Mouse (Mus musculus) MEL (cell line): ENCODE results near the gene Tlx3. TPM values are rescaled to one million over a fixed set of nuclear protein-coding genes. Genes with fewer than 3 reads are reported as not detected.

Experiments used
- DNase-seq: peaks from one replicate; pipeline ENCODE4 v3.0.0; 2011; ENCODE audit warnings: low read depth, low spot score
- H3K27ac ChIP-seq: 2 replicates; pipeline ENCODE4 v1.5.1; 2012; ENCODE audit warnings: low read depth, mild to moderate bottlenecking, control low read depth, low read length, moderate library complexity; ENCODE audit not compliant: control insufficient read depth
- H3K27me3 ChIP-seq, 2 experiments: fragments of 150-350 bp in 1 of 2; sonication (generic) in 1 of 2; 2 replicates each; pipeline ENCODE4 v1.6.1; 2012; ENCODE audit warnings: low read length in 2 of 2, mild to moderate bottlenecking in 2 of 2, improper control_type of control experiment in 1 of 2, moderate library complexity in 1 of 2; ENCODE audit not compliant: insufficient read depth in 2 of 2, control insufficient read depth in 1 of 2
- H3K36me3 ChIP-seq, 2 experiments: 2 replicates each; pipeline ENCODE4 v1.6.1; 2012 to 2014; ENCODE audit warnings: low read length in 2 of 2, improper control_type of control experiment in 1 of 2, inconsistent platforms in 1 of 2, mild to moderate bottlenecking in 1 of 2; ENCODE audit not compliant: insufficient read depth in 2 of 2, control insufficient read depth in 1 of 2
- H3K4me1 ChIP-seq, 2 experiments: fragments of 150-350 bp in 1 of 2; sonication (generic) in 1 of 2; 2 replicates each; pipeline ENCODE4 v1.6.1; 2012; ENCODE audit warnings: low read length in 2 of 2, improper control_type of control experiment in 1 of 2, mild to moderate bottlenecking in 1 of 2; ENCODE audit not compliant: insufficient read depth in 2 of 2, control insufficient read depth in 1 of 2
- H3K4me3 ChIP-seq, 2 experiments: fragments of 150-350 bp in 1 of 2; sonication (generic) in 1 of 2; 2 replicates each; pipeline ENCODE4 v1.5.1; 2012; ENCODE audit warnings: low read depth in 2 of 2, low read length in 2 of 2, mild to moderate bottlenecking in 2 of 2, moderate library complexity in 2 of 2, control low read depth in 1 of 2, improper control_type of control experiment in 1 of 2; ENCODE audit not compliant: control insufficient read depth in 1 of 2, insufficient read depth in 1 of 2
- H3K79me2 ChIP-seq: 2 replicates; pipeline ENCODE4 v1.6.1; 2012; ENCODE audit warnings: mild to moderate bottlenecking, low read length, moderate library complexity; ENCODE audit not compliant: control insufficient read depth, poor library complexity, insufficient read depth
- H3K9ac ChIP-seq: 2 replicates; pipeline ENCODE4 v1.6.1; 2012; ENCODE audit warnings: low read depth, mild to moderate bottlenecking, control low read depth, low read length, moderate library complexity; ENCODE audit not compliant: control insufficient read depth, poor library complexity, severe bottlenecking
- H3K9me3 ChIP-seq: fragments of 150-350 bp; sonication (generic); replicated peaks from 2 replicates; pipeline ENCODE4 v1.6.1; 2012; ENCODE audit warnings: mild to moderate bottlenecking, low read length, improper control_type of control experiment, moderate library complexity; ENCODE audit not compliant: insufficient read depth
- BHLHE40 ChIP-seq: IDR thresholded peaks from 2 replicates; pipeline ENCODE4 v1.6.1; 2012; ENCODE audit warnings: low read depth, mild to moderate bottlenecking, inconsistent platforms, low read length, improper control_type of control experiment, borderline replicate concordance
- CTCF ChIP-seq, 3 experiments: IDR thresholded peaks in 2 of 3; conservative IDR thresholded peaks in 1 of 3; 2 replicates each; pipeline ENCODE4 v1.5.1; 2011 to 2012; ENCODE audit warnings: low read length in 3 of 3, low read depth in 2 of 3, mild to moderate bottlenecking in 2 of 3, improper control_type of control experiment in 1 of 3, inconsistent platforms in 1 of 3, mixed read lengths in 1 of 3, moderate library complexity in 1 of 3; ENCODE audit not compliant: control insufficient read depth in 1 of 3, insufficient read depth in 1 of 3, poor library complexity in 1 of 3, severe bottlenecking in 1 of 3
- E2F4 ChIP-seq: IDR thresholded peaks from 2 replicates; pipeline ENCODE4 v1.6.1; 2011; ENCODE audit warnings: low read depth, low read length, improper control_type of control experiment, borderline replicate concordance
- ELF1 ChIP-seq: IDR thresholded peaks from 2 replicates; pipeline ENCODE4 v1.6.1; 2014; ENCODE audit warnings: low read depth, mild to moderate bottlenecking, inconsistent platforms, low read length, improper control_type of control experiment, moderate library complexity
- EP300 ChIP-seq, 2 experiments: IDR thresholded peaks; 2 replicates each; pipeline ENCODE4 v1.6.1; 2011; ENCODE audit warnings: improper control_type of control experiment in 2 of 2, low read length in 2 of 2, low read depth in 1 of 2, mild to moderate bottlenecking in 1 of 2
- ETS1 ChIP-seq: IDR thresholded peaks from 2 replicates; pipeline ENCODE4 v1.6.1; 2012; ENCODE audit warnings: low read depth, mild to moderate bottlenecking, inconsistent platforms, low read length, improper control_type of control experiment, moderate library complexity
- GABPA ChIP-seq: IDR thresholded peaks from 2 replicates; pipeline ENCODE4 v1.6.1; 2012; ENCODE audit warnings: low read depth, mild to moderate bottlenecking, inconsistent platforms, low read length, improper control_type of control experiment, moderate library complexity
- HCFC1 ChIP-seq: IDR thresholded peaks from 2 replicates; pipeline ENCODE4 v1.6.1; 2012; ENCODE audit warnings: low read depth, mild to moderate bottlenecking, inconsistent platforms, low read length, improper control_type of control experiment, moderate library complexity
- JUND ChIP-seq: IDR thresholded peaks from 2 replicates; pipeline ENCODE4 v1.6.1; 2011; ENCODE audit warnings: low read depth, mild to moderate bottlenecking, improper control_type of control experiment, low read length
- KAT2A ChIP-seq: conservative IDR thresholded peaks from 2 replicates; pipeline ENCODE4 v1.6.1; 2012; ENCODE audit warnings: low read depth, low read length, improper control_type of control experiment, inconsistent platforms
- MAFK ChIP-seq: IDR thresholded peaks from 2 replicates; pipeline ENCODE4 v1.6.1; 2011; ENCODE audit warnings: low read depth, mild to moderate bottlenecking, low read length, improper control_type of control experiment, borderline replicate concordance
- MAX ChIP-seq: IDR thresholded peaks from 2 replicates; pipeline ENCODE4 v1.6.1; 2011; ENCODE audit warnings: low read length, improper control_type of control experiment
- MAZ ChIP-seq: IDR thresholded peaks from 2 replicates; pipeline ENCODE4 v1.6.1; 2012; ENCODE audit warnings: low read depth, mild to moderate bottlenecking, inconsistent platforms, low read length, improper control_type of control experiment
- MEF2A ChIP-seq: IDR thresholded peaks from 2 replicates; pipeline ENCODE4 v1.6.1; 2014; ENCODE audit warnings: low read depth, mild to moderate bottlenecking, inconsistent platforms, low read length, improper control_type of control experiment; ENCODE audit not compliant: poor library complexity, insufficient replicate concordance, severe bottlenecking; ENCODE audit errors: extremely low read depth
- MXI1 ChIP-seq: IDR thresholded peaks from 2 replicates; pipeline ENCODE4 v1.6.1; 2011; ENCODE audit warnings: mild to moderate bottlenecking, low read depth, low read length, improper control_type of control experiment
- MYB ChIP-seq: IDR thresholded peaks from 2 replicates; pipeline ENCODE4 v1.6.1; 2011; ENCODE audit warnings: mild to moderate bottlenecking, low read depth, low read length, improper control_type of control experiment
- MYC ChIP-seq: IDR thresholded peaks from 2 replicates; pipeline ENCODE4 v1.6.1; 2011; ENCODE audit warnings: low read depth, mild to moderate bottlenecking, low read length, improper control_type of control experiment, moderate library complexity
- NELFE ChIP-seq: IDR thresholded peaks from 2 replicates; pipeline ENCODE4 v1.6.1; 2011; ENCODE audit warnings: low read depth, low read length, improper control_type of control experiment
- POLR2A ChIP-seq, 2 experiments: IDR thresholded peaks; 2 replicates each; pipeline ENCODE4 v1.6.1; 2011 to 2012; ENCODE audit warnings: low read length in 2 of 2, mild to moderate bottlenecking in 2 of 2, control low read depth in 1 of 2, improper control_type of control experiment in 1 of 2, low read depth in 1 of 2, moderate library complexity in 1 of 2; ENCODE audit not compliant: control insufficient read depth in 1 of 2, insufficient read depth in 1 of 2, poor library complexity in 1 of 2
- POLR2AphosphoS5 ChIP-seq: IDR thresholded peaks from 2 replicates; pipeline ENCODE4 v1.6.1; 2012; ENCODE audit warnings: low read depth, borderline replicate concordance, mild to moderate bottlenecking, inconsistent platforms, low read length, moderate library complexity, mixed read lengths
- RCOR1 ChIP-seq: IDR thresholded peaks from 2 replicates; pipeline ENCODE4 v1.6.1; 2012; ENCODE audit warnings: low read depth, mild to moderate bottlenecking, inconsistent platforms, low read length, improper control_type of control experiment
- SIN3A ChIP-seq: IDR thresholded peaks from 2 replicates; pipeline ENCODE4 v1.6.1; 2012; ENCODE audit warnings: low read length, improper control_type of control experiment, inconsistent platforms
- SMC3 ChIP-seq: IDR thresholded peaks from 2 replicates; pipeline ENCODE4 v1.6.1; 2011; ENCODE audit warnings: low read depth, low read length, improper control_type of control experiment
- TCF12 ChIP-seq: IDR thresholded peaks from 2 replicates; pipeline ENCODE4 v1.6.1; 2014; ENCODE audit warnings: low read depth, mild to moderate bottlenecking, inconsistent platforms, low read length, improper control_type of control experiment, moderate library complexity
- USF1 ChIP-seq: IDR thresholded peaks from 2 replicates; pipeline ENCODE4 v1.6.1; 2014; ENCODE audit warnings: low read depth, mild to moderate bottlenecking, inconsistent platforms, low read length, improper control_type of control experiment, moderate library complexity
- USF2 ChIP-seq, 2 experiments: IDR thresholded peaks; 2 replicates each; pipeline ENCODE4 v1.6.1; 2011 to 2012; ENCODE audit warnings: improper control_type of control experiment in 2 of 2, low read length in 2 of 2, borderline replicate concordance in 1 of 2, inconsistent platforms in 1 of 2, low read depth in 1 of 2, mild to moderate bottlenecking in 1 of 2; ENCODE audit not compliant: insufficient read depth in 1 of 2
- ZC3H11A ChIP-seq: IDR thresholded peaks from 2 replicates; pipeline ENCODE4 v1.6.1; 2012; ENCODE audit warnings: low read depth, mild to moderate bottlenecking, inconsistent platforms, low read length, improper control_type of control experiment
- ZMIZ1 ChIP-seq: IDR thresholded peaks from 2 replicates; pipeline ENCODE4 v1.6.1; 2012; ENCODE audit warnings: low read depth, mild to moderate bottlenecking, inconsistent platforms, low read length, improper control_type of control experiment, moderate library complexity
- polyA plus RNA-seq, 2 experiments: library from polyadenylated mRNA; stranded (reverse) in 1 of 2; unstranded in 1 of 2; fragments of >175 nt in 1 of 2; fragments of >200 nt in 1 of 2; gene quantifications; 2 replicates each; pipeline versions ENCODE4 v1.2.1 to v1.2.4; 2012; ENCODE audit warnings: low replicate concordance in 2 of 2, low read depth in 1 of 2; ENCODE audit not compliant: insufficient read length in 2 of 2, insufficient read depth in 1 of 2, missing spikeins in 1 of 2
- total RNA-seq: library from RNA; depleted of rRNA; stranded (reverse); fragments of 300-350 nt; gene quantifications from 2 replicates; pipeline ENCODE4 v1.2.3, GENCODE M21; 2012

Gene Tlx3
- total and polyA plus RNA-seq, 3 experiments = not detected

DNA sequence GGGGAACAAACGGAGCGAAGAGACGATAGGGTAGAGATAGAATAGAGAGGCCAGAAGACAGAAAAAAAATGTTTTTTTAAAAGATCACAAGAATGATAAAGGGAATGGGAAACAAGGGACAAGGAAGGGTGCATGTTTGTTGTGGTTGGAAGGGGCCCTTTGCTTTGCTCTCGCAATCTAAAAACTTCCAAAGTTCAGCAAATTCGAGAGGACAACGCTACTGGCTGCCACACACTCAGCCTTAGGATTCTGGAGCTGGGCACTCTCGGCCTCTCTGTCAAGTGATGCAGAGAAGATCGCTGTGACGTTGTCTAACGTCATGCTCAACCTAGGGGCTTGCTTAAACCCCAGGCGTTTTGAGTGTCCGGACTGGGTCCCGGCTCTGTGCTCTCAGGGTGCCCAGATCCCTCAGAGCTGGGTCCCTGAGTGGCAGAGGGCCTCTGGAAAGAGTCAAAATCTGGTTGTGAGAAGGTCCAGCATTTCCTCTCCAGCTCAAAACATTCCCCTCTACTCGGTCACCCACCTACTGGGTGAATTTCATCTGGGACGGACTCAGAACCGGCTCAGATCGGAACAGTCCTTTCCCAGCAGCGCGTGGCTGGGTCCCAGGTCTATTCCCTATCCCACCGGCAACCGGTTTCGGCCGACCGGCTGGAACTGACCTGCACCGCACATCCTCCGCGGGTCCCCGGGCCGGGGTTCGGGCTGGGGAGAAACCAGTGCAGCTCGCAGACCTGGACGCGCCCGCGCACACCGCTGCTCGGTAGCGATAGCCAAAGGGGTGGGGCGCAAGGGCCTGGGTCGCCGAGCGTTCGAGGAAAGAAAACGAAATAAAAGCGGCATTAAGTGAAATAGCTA is 3.3 kb downstream of the Tlx3 start:
- TF ChIP-seq MYB = no peak
- TF ChIP-seq MAZ = no peak
- no peak for TF ChIP-seq MAX
- no peak for TF ChIP-seq RCOR1
- TF ChIP-seq CTCF (IDR thresholded peaks at IDR 0.05 in 2 of 3, conservative IDR thresholded peaks at IDR 0.05 in 1 of 3; ENCODE audit: control insufficient read depth in 1 of 3, insufficient read depth in 1 of 3, low read depth in 2 of 3, low read length in 3 of 3, poor library complexity in 1 of 3, severe bottlenecking in 1 of 3) = no peak
- no peak for TF ChIP-seq EP300 (IDR thresholded peaks at IDR 0.05; ENCODE audit: low read depth in 1 of 2, low read length in 2 of 2)
- TF ChIP-seq ETS1 = no peak
- TF ChIP-seq ELF1 = no peak
- TF ChIP-seq USF1 = no peak
- TF ChIP-seq SIN3A = no peak
- no peak for TF ChIP-seq MYC
- no peak for TF ChIP-seq TCF12
- no peak for TF ChIP-seq MEF2A
- TF ChIP-seq KAT2A = no peak
- no peak for TF ChIP-seq HCFC1
- no peak for TF ChIP-seq POLR2A (IDR thresholded peaks at IDR 0.05; ENCODE audit: control insufficient read depth in 1 of 2, insufficient read depth in 1 of 2, low read depth in 1 of 2, low read length in 2 of 2, poor library complexity in 1 of 2)
- TF ChIP-seq POLR2AphosphoS5 = no peak
- TF ChIP-seq ZMIZ1 = no peak
- TF ChIP-seq BHLHE40 = no peak
- TF ChIP-seq, all 39 proteins: peak for 0
- Histone ChIP-seq H3K36me3 (no peaks in the 10 kb centered on the region), H3K4me1 (no peaks in the 10 kb centered on the region), H3K9me3 (no peaks in the 10 kb centered on the region), H3K79me2 (no peaks in the 10 kb centered on the region), H3K9ac (no peak overlapping the region), H3K4me3 (no peak overlapping the region), H3K27me3 (no peaks in the 10 kb centered on the region), H3K27ac (no peak overlapping the region)
- no peak for DNase-seq

DNA sequence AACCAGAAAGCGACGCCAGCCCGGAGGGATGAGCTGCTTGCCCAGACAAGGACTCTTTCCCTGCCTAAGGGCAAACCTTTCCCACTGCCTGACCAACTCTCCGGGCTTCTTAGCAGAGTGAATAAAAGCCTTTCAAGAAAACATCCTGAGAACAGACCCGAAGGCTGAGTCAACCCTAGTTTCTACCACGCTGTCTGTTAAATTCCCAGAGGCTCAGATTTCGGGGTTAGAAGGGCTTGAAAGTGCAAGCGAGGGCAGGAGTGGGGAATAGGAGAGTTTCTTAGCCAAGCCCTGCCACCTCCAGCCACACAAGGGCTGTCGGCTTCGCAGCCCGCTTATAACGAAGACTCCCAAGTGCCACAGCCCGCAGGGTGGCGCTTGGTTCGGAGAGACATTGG is 4.3 kb downstream of the Tlx3 start:
- no peak for DNase-seq
- Histone ChIP-seq H3K27ac (no peak overlapping the region), H3K9ac (no peak overlapping the region), H3K36me3 (no peaks in the 10 kb centered on the region), H3K9me3 (no peaks in the 10 kb centered on the region), H3K4me3 (no peak overlapping the region)
- no peak for TF ChIP-seq CTCF (IDR thresholded peaks at IDR 0.05 in 2 of 3, conservative IDR thresholded peaks at IDR 0.05 in 1 of 3; ENCODE audit: control insufficient read depth in 1 of 3, insufficient read depth in 1 of 3, low read depth in 2 of 3, low read length in 3 of 3, poor library complexity in 1 of 3, severe bottlenecking in 1 of 3)
- TF ChIP-seq USF2 (IDR thresholded peaks at IDR 0.05; ENCODE audit: borderline replicate concordance in 1 of 2, insufficient read depth in 1 of 2, low read depth in 1 of 2, low read length in 2 of 2) = no peak
- no peak for TF ChIP-seq JUND
- no peak for TF ChIP-seq MAZ
- TF ChIP-seq HCFC1 = no peak
- no peak for TF ChIP-seq E2F4
- TF ChIP-seq GABPA = no peak
- no peak for TF ChIP-seq KAT2A
- TF ChIP-seq MYB = no peak
- no peak for TF ChIP-seq MXI1
- TF ChIP-seq POLR2AphosphoS5 = no peak
- TF ChIP-seq MEF2A = no peak
- no peak for TF ChIP-seq MAFK
- no peak for TF ChIP-seq NELFE
- no peak for TF ChIP-seq ZC3H11A
- TF ChIP-seq EP300 (IDR thresholded peaks at IDR 0.05; ENCODE audit: low read depth in 1 of 2, low read length in 2 of 2) = no peak
- no peak for TF ChIP-seq SMC3
- no peak for TF ChIP-seq USF1
- TF ChIP-seq POLR2A (IDR thresholded peaks at IDR 0.05; ENCODE audit: control insufficient read depth in 1 of 2, insufficient read depth in 1 of 2, low read depth in 1 of 2, low read length in 2 of 2, poor library complexity in 1 of 2) = no peak
- TF ChIP-seq, all 39 proteins: peak for 0
- no peaks in the 10 kb centered on the region for H3K79me2 ChIP-seq
- no peaks in the 10 kb centered on the region for H3K27me3 ChIP-seq
- H3K4me1 ChIP-seq = no peaks in the 10 kb centered on the region
